Mouse (Mus musculus) forebrain, embryonic 13.5 days (tissue): Measurements from ENCODE around the gene Olfr667. TPM values are rescaled to one million over a fixed set of nuclear protein-coding genes. Genes with fewer than 3 reads are reported as not detected.
"Not testable (repeated sequence)": the region's sequence is repeated elsewhere in the genome, so short reads cannot be mapped to it uniquely, and the experiment has no call there.

Experiments
- ATAC-seq: fragments of 200-750 bp; cut with Nextera tagmentation; 2 replicates; pipeline ENCODE4 v1.8.0; 2017
- H3K27ac ChIP-seq: fragments of 300-500 bp; sonication (generic); 2 replicates; pipeline ENCODE4 v1.5.1; 2015; ENCODE audit warnings: inconsistent platforms, mild to moderate bottlenecking, moderate library complexity
- H3K27me3 ChIP-seq: fragments of 300-500 bp; sonication (generic); 2 replicates; pipeline ENCODE4 v1.6.1; 2015; ENCODE audit warnings: mild to moderate bottlenecking, inconsistent platforms
- H3K36me3 ChIP-seq: fragments of 300-500 bp; sonication (generic); 2 replicates; pipeline ENCODE4 v1.6.1; 2015; ENCODE audit warnings: mild to moderate bottlenecking, inconsistent platforms; ENCODE audit not compliant: poor library complexity, severe bottlenecking
- H3K4me1 ChIP-seq: fragments of 300-500 bp; sonication (generic); 2 replicates; pipeline ENCODE4 v1.6.1; 2015; ENCODE audit warnings: inconsistent platforms
- H3K4me2 ChIP-seq: fragments of 300-500 bp; sonication (generic); 2 replicates; pipeline ENCODE4 v1.6.1; 2015; ENCODE audit warnings: inconsistent platforms, mild to moderate bottlenecking, moderate library complexity
- H3K4me3 ChIP-seq: fragments of 300-500 bp; sonication (generic); 2 replicates; pipeline ENCODE4 v1.5.1; 2015; ENCODE audit warnings: mild to moderate bottlenecking, inconsistent platforms
- H3K9ac ChIP-seq: fragments of 300-500 bp; sonication (generic); 2 replicates; pipeline ENCODE4 v1.6.1; 2015; ENCODE audit warnings: mild to moderate bottlenecking, inconsistent platforms
- H3K9me3 ChIP-seq: fragments of 300-500 bp; sonication (generic); replicated peaks from 2 replicates; pipeline ENCODE4 v1.6.1; 2016; ENCODE audit warnings: inconsistent platforms
- WGBS: fragments of 180-500 bp; shearing (Covaris S2); methylation state at CpG from one replicate; pipeline ENCODE4 v1.1.7; 2015; 5-methylcytosine and 5-hydroxymethylcytosine counted together
- polyA plus RNA-seq: library from polyadenylated mRNA; unstranded; fragments of >200 nt; fragmentation: Nextera tagmentation; extraction: Ambion mirVana; gene quantifications from 2 replicates; pipeline ENCODE4 v1.2.1, GENCODE M21; 2015

Olfr667 gene
- polyA plus RNA-seq = not detected in 2 replicates

DNA sequence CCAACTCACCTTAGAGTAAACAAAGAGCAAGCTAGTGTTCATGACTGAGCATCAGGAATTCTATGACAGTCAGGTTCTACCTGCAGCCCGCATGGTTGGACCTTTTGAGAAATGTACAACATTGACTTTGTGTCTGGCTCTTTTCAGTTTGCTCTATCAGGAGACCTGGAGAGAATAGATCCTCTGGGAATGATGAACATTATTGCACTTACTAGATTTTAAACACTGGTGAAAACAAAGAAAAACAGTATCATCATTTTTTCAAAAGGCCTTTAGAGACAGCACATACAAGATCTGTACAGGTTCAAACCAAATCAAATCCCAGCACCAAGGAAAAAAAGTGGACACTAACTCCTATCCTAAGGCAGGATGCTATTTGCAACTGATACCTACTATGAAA is at the start of gene Olfr667:
Olfr667 (minus strand) TSS at position 101 of the 400 bp plus-strand sequence.
- 91% methylated on average over 1 of the region's 1 CpGs for WGBS
- H3K9me3 ChIP-seq = no peaks in the 10 kb centered on the region
- H3K4me2 ChIP-seq = no peak within 1 kb of the TSS
- ATAC-seq = no peak
- H3K27me3 ChIP-seq = no peaks in the 10 kb centered on the region
- no peak within 1 kb of the TSS for H3K27ac ChIP-seq
- no peaks in the 10 kb centered on the region for H3K4me1 ChIP-seq
- no peak within 1 kb of the TSS for H3K4me3 ChIP-seq
- no peak within 1 kb of the TSS for H3K9ac ChIP-seq
- no peaks in the 10 kb centered on the region for H3K36me3 ChIP-seq

DNA sequence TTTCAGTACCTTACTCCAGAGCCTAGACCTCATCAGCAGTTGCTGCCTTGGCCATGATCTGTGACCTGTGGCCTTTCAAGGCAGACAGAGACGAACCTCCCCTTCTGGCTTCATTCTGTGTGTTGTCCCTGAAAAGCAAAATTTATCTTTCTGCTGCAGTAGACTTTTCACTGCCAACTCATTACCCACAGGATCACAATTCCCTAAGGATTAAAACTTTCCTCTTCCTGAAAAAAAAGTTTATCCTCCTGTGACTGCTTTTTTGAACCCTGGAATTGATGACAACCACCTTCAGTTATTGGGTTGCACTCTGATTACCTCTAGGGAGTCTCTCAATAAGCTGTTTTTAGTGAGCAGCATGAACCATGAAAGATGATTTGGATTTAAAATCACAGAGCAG is 41.2 kb upstream of the Olfr667 start, which contains the start of gene Olfr670:
Olfr670 (minus strand) TSS at position 101 of the 400 bp plus-strand sequence.
- ATAC-seq = no peak
- Histone ChIP-seq H3K4me1 (no peaks in the 10 kb centered on the region), H3K4me2 (no peak within 1 kb of the TSS), H3K9me3 (peaks cover 4% of the 10 kb centered on the region; the same call in 1 of the 2 replicates), H3K36me3 (no peaks in the 10 kb centered on the region), H3K4me3 (no peak within 1 kb of the TSS), H3K27me3 (no peaks in the 10 kb centered on the region), H3K27ac (no peak within 1 kb of the TSS), H3K9ac (no peak within 1 kb of the TSS)
- 58% methylated on average over 1 of the region's 1 CpGs for WGBS

DNA sequence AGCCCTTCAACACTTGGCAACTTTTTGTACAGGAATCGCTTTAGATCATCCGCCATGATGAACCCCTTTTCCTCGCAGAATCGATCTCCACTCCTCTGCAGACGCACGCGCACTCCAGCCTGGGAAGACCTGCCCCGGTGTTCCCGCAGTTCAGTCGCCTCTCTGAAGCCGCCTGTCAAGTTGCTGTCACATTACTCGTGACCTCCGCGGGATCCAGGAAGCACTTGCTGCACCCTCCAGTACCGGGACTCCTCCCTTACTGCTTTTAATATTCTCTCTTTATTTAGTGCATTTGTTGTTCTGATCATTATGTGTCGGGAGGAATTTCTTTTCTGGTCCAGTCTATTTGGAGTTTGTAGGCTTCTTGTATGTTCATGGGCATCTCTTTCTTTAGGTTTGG is 29.0 kb upstream of the Olfr667 start:
- not testable (repeated sequence) for H3K9ac ChIP-seq, H3K27ac ChIP-seq, H3K27me3 ChIP-seq, H3K4me1 ChIP-seq, H3K4me2 ChIP-seq, H3K36me3 ChIP-seq, H3K4me3 ChIP-seq, H3K9me3 ChIP-seq, ATAC-seq
- WGBS = 92% methylated on average over 16 of the region's 16 CpGs

DNA sequence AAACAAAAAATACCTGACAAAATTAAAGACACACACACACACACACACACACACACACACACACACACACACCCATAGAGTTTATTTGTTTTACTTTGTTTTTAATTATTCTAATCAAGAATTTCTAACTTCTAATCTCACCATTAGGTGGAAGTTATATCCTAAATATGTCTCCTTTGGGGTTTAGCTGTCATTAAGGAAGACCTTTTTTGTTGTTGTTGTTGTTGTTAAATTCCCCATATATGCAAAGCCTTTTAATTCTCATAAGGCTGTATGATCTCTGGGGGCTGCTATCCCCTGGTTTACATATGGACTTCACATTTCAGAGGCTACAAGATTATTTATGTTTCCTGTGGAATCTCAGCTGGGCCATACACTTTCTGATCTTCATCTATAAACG is 12.7 kb upstream of the Olfr667 start, which contains the start of gene Olfr669:
Olfr669 (plus strand) TSS at position 301 of the 400 bp plus-strand sequence.
- no peaks in the 10 kb centered on the region for H3K27me3 ChIP-seq
- H3K4me1 ChIP-seq = no peaks in the 10 kb centered on the region
- no peak for ATAC-seq
- H3K27ac ChIP-seq = no peak within 1 kb of the TSS
- no peaks in the 10 kb centered on the region for H3K36me3 ChIP-seq
- no peak within 1 kb of the TSS for H3K4me2 ChIP-seq
- no peak within 1 kb of the TSS for H3K4me3 ChIP-seq
- no peaks in the 10 kb centered on the region for H3K9me3 ChIP-seq
- 87% methylated on average over 1 of the region's 1 CpGs for WGBS
- H3K9ac ChIP-seq = no peak within 1 kb of the TSS

DNA sequence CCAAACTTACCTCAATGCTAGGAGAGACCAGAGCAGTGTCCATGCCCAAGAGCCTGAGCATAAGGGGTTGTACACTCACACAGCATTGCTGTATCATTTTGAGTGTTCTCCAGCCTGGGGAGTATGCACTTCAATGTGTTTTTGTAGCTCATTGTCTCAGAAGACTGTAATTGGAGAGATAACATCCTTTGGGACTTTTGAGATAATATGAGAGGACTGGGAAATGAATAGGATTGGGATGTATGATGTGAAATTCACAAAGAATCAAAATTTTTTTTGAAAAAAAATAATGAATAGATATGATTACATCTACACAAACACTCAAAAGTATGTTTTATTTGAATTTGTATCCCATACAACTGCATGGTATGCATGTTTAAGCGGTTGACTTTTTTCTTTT is 6.7 kb upstream of the Olfr667 start, which contains the start of gene Olfr668:
Olfr668 (minus strand) TSS at position 101 of the 400 bp plus-strand sequence.
- ATAC-seq = no peak
- no peak within 1 kb of the TSS for H3K27ac ChIP-seq
- H3K9ac ChIP-seq = no peak within 1 kb of the TSS
- H3K4me2 ChIP-seq = no peak within 1 kb of the TSS
- H3K36me3 ChIP-seq = no peaks in the 10 kb centered on the region
- 90% methylated on average over 1 of the region's 1 CpGs for WGBS
- H3K9me3 ChIP-seq = no peaks in the 10 kb centered on the region
- H3K4me1 ChIP-seq = no peaks in the 10 kb centered on the region
- H3K4me3 ChIP-seq = no peak within 1 kb of the TSS
- no peaks in the 10 kb centered on the region for H3K27me3 ChIP-seq

DNA sequence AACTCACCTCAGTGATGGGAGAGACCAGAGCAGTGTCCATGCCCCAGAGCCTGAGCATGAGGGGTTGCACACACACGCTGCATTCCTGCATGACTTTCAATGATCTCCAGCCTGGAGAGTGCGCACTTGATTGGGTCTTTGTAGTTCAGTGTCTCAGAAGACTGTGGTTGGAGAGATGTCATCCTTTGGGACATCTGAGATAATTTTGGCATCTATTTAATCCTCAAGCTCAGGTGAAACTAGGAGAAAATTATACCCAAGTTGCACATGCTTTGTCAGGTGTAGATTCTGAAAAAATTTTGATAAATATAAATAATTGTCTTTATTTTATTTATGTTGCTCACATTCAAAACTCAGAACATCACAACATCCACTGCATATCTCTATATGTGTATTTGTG is 25.4 kb downstream of the Olfr667 start, which contains the start of gene Olfr666:
Olfr666 (minus strand) TSS at position 101 of the 400 bp plus-strand sequence.
- Histone ChIP-seq H3K27me3 (no peaks in the 10 kb centered on the region), H3K9ac (no peak within 1 kb of the TSS), H3K9me3 (no peaks in the 10 kb centered on the region), H3K4me2 (no peak within 1 kb of the TSS), H3K36me3 (no peaks in the 10 kb centered on the region), H3K4me1 (no peaks in the 10 kb centered on the region), H3K27ac (no peak within 1 kb of the TSS), H3K4me3 (no peak within 1 kb of the TSS)
- 84% methylated on average over 2 of the region's 2 CpGs for WGBS
- no peak for ATAC-seq

DNA sequence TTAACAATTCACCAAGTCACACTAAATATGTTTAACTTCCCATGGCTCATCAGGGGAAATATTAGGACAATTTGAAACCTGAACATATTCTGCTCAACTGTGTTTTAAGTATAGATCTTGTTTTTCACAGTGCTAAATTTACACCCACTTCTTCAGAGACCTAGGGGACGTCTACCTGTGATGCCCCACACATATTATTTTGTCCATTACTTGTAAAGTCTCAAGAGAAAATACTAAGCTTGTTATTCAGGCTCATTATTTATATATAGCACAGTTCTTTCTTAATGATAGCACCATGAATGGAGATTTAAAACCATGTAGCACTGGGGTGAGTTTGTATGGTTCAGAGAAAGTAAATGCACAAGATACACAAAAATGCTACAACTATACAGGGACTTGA is 43.6 kb downstream of the Olfr667 start, which contains the start of gene Olfr665:
Olfr665 (plus strand) TSS at position 301 of the 400 bp plus-strand sequence.
- ATAC-seq = no peak
- 41% methylated on average over 1 of the region's 1 CpGs for WGBS

More for the DNA sequence above, 43.6 kb downstream of the Olfr667 start, which contains the start of gene Olfr665:
- no peak within 1 kb of the TSS for H3K4me3 ChIP-seq
- no peaks in the 10 kb centered on the region for H3K36me3 ChIP-seq
- H3K27ac ChIP-seq = no peak within 1 kb of the TSS
- H3K9me3 ChIP-seq = no peaks in the 10 kb centered on the region
- no peaks in the 10 kb centered on the region for H3K27me3 ChIP-seq
- no peaks in the 10 kb centered on the region for H3K4me1 ChIP-seq
- H3K4me2 ChIP-seq = no peak within 1 kb of the TSS
- H3K9ac ChIP-seq = no peak within 1 kb of the TSS

Other genes with a start within 250 kb of the Olfr667 start
- gene Olfr661, start 235.0 kb downstream of the Olfr667 start, polyA plus RNA-seq = not detected in 2 replicates
- not detected in 2 replicates for gene Usp17le, start 144.0 kb downstream of the Olfr667 start, polyA plus RNA-seq
- gene Usp17lb, start 78.9 kb downstream of the Olfr667 start, polyA plus RNA-seq = not detected in 2 replicates
- not detected in 2 replicates for gene Usp17la, start 64.5 kb downstream of the Olfr667 start, polyA plus RNA-seq
- not detected in 2 replicates for gene Olfr665, start 43.5 kb downstream of the Olfr667 start, polyA plus RNA-seq
- gene Olfr666, start 25.5 kb downstream of the Olfr667 start, polyA plus RNA-seq = not detected in 2 replicates
- gene Olfr668, start 6.6 kb upstream of the Olfr667 start, polyA plus RNA-seq = not detected in 2 replicates
- not detected in 2 replicates for gene Olfr669, start 12.8 kb upstream of the Olfr667 start, polyA plus RNA-seq
- not detected in 2 replicates for gene Olfr670, start 41.1 kb upstream of the Olfr667 start, polyA plus RNA-seq
- not detected in 2 replicates for gene Olfr671, start 57.6 kb upstream of the Olfr667 start, polyA plus RNA-seq
- not detected in 2 replicates for gene Olfr672, start 80.5 kb upstream of the Olfr667 start, polyA plus RNA-seq
- gene Olfr675, start 107.0 kb upstream of the Olfr667 start, polyA plus RNA-seq = not detected in 2 replicates
- gene Olfr676, start 111.2 kb upstream of the Olfr667 start, polyA plus RNA-seq = not detected in 2 replicates
- gene Olfr677, start 129.9 kb upstream of the Olfr667 start, polyA plus RNA-seq = not detected in 2 replicates
- gene Olfr678, start 143.0 kb upstream of the Olfr667 start, polyA plus RNA-seq = not detected in 2 replicates
- gene Olfr679, start 159.7 kb upstream of the Olfr667 start, polyA plus RNA-seq = not detected in 2 replicates
- gene Olfr680-ps1, start 171.3 kb upstream of the Olfr667 start, polyA plus RNA-seq = not detected in 2 replicates
- not detected in 2 replicates for gene Olfr681, start 195.4 kb upstream of the Olfr667 start, polyA plus RNA-seq
- gene Olfr683, start 225.5 kb upstream of the Olfr667 start, polyA plus RNA-seq = not detected in 2 replicates
- not detected in 2 replicates for gene Olfr684, start 242.2 kb upstream of the Olfr667 start, polyA plus RNA-seq